8 mouse cellular contexts compared by ENCODE assay signal in the genomic region with DNA sequence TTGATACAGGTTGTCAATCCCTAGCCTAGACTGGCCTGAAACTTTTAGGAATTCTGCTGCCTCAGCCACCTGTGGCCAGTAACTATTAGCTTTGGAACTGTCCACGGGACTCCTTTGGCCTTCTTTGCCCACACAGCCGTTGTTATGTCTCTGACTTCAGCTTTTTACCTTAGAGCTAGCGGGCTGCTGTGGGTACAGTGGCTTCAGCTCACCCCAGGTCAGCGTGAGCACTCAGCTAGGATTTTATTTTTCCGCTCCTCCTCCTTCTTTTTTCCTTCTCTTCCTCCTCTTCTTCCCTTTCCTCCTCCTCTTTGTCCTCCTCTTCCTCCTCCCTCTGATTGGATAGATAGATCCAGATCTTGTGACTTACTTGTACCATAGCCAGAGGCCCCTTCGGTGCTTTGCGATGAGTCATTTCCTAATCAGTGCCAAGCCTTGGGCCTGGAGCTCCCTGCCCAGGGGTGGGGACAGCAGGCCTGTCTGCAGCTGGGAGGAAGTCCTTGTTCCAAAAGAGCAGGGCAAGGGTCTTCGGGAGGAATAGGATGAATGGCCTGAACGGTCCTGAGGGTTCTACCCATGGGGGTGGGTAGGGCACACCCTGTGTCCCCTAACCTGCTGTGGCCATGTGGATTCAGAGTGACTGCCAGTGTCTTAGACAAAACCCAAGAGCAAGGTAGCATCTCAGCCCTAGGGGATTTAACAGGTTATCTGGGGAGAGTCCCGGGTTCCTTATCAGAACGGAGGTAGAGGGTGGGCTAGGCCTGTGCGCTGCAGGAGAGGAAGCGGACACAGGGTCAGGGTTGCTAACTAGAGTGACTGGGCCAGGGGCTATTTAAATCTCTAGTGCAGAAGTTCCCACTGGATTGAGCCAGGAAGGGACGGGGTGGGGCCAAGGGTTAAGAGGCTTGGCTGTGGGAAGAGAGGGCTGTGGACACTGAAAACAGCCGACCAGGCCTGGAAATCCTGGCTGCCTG. TPM values are rescaled to one million over a fixed set of nuclear protein-coding genes. Genes with fewer than 3 reads are reported as not detected.
DNase-seq lines count a peak whose midpoint lies in the region; ATAC-seq and TF ChIP-seq lines count a peak whose summit lies in the region.

No protein-coding gene starts in this region.

- peak; percentile 90 for ATAC-seq in heart, embryonic 14.5 days (ENCODE audit: insufficient number of reproducible peaks, insufficient read depth, low FRiP score, low read depth)
- ATAC-seq in neural tube, embryonic 15.5 days (ENCODE audit: low FRiP score): no peak

- no peak for DNase-seq in layer of hippocampus, adult 2 months (ENCODE audit: low spot score in 2 of 2)
- DNase-seq in layer of hippocampus, postnatal 25 days (ENCODE audit: extremely low spot score in 1 of 2, low spot score in 1 of 2): no peak
- peak; percentile 85 for DNase-seq in brain, adult 2 months (ENCODE audit: low read depth, low spot score)
- no peak for DNase-seq in limb, embryonic 10.5 days (ENCODE audit: low spot score)
- no peak for DNase-seq in thymus, postnatal 4 days
- no peak for DNase-seq in right cerebral cortex, adult 2 months (ENCODE audit: low spot score in 2 of 2)

- H3K4me3 ChIP-seq in layer of hippocampus, adult 2 months: no peak overlapping the region
- no peak overlapping the region for H3K4me3 ChIP-seq in heart, embryonic 14.5 days (ENCODE audit: control insufficient read depth in 1 of 2, insufficient read depth in 1 of 2, low read depth in 1 of 2, low read length in 2 of 2)
- no peak overlapping the region for H3K4me3 ChIP-seq in limb, embryonic 10.5 days
- no peak overlapping the region for H3K4me3 ChIP-seq in neural tube, embryonic 15.5 days (replicated peaks)

- TF ChIP-seq CTCF in layer of hippocampus, adult 2 months (conservative IDR thresholded peaks at IDR 0.05): no peak

- peak overlapping the region; percentile 54 for H3K27ac ChIP-seq in layer of hippocampus, adult 2 months
- peak overlapping the region; percentile 93 to 94 for H3K27ac ChIP-seq in heart, embryonic 14.5 days (replicated peaks in 1 of 2; ENCODE audit: control insufficient read depth in 1 of 2, insufficient read depth in 1 of 2, low read depth in 2 of 2, low read length in 2 of 2)
- H3K27ac ChIP-seq in limb, embryonic 10.5 days: peak overlapping the region; percentile 72
- H3K27ac ChIP-seq in neural tube, embryonic 15.5 days (replicated peaks): peak overlapping the region; percentile 34

- no peaks in the 10 kb centered on the region for H3K9me3 ChIP-seq in heart, embryonic 14.5 days (ENCODE audit: control insufficient read depth, low read length)
- no peaks in the 10 kb centered on the region for H3K9me3 ChIP-seq in limb, embryonic 10.5 days (replicated peaks)
- no peaks in the 10 kb centered on the region for H3K9me3 ChIP-seq in neural tube, embryonic 15.5 days (replicated peaks)

- H3K36me3 ChIP-seq in heart, embryonic 14.5 days (ENCODE audit: control insufficient read depth, insufficient read depth, low read length): no peaks in the 10 kb centered on the region
- peaks cover 32% of the 10 kb centered on the region for H3K36me3 ChIP-seq in limb, embryonic 10.5 days
- H3K36me3 ChIP-seq in neural tube, embryonic 15.5 days: no peaks in the 10 kb centered on the region

- H3K4me1 ChIP-seq in heart, embryonic 14.5 days (ENCODE audit: control insufficient read depth in 2 of 2, insufficient read depth in 2 of 2, low read length in 2 of 2): peaks cover 32 to 50% of the 10 kb centered on the region in 2 experiments
- peaks cover 70% of the 10 kb centered on the region for H3K4me1 ChIP-seq in limb, embryonic 10.5 days
- H3K4me1 ChIP-seq in neural tube, embryonic 15.5 days: peaks cover 14% of the 10 kb centered on the region

- WGBS in heart, embryonic 14.5 days: 12% methylated on average over 15 of the region's 15 CpGs
- whole genome bisulfite sequencing in limb, embryonic 10.5 days: 57% methylated on average over 15 of the region's 15 CpGs
- 68% methylated on average over 15 of the region's 15 CpGs for WGBS in neural tube, embryonic 15.5 days

- peak overlapping the region; percentile 54 for H3K4me2 ChIP-seq in heart, embryonic 14.5 days (ENCODE audit: low read length)
- no peak overlapping the region for H3K4me2 ChIP-seq in neural tube, embryonic 15.5 days

- no peaks in the 10 kb centered on the region for H3K27me3 ChIP-seq in heart, embryonic 14.5 days (ENCODE audit: control insufficient read depth, insufficient read depth, low read length)
- no peaks in the 10 kb centered on the region for H3K27me3 ChIP-seq in limb, embryonic 10.5 days (ENCODE audit: low read depth, poor library complexity, severe bottlenecking)
- H3K27me3 ChIP-seq in neural tube, embryonic 15.5 days (replicated peaks): no peaks in the 10 kb centered on the region

- H3K9ac ChIP-seq in heart, embryonic 14.5 days (ENCODE audit: low read length): peak overlapping the region; percentile 27
- no peak overlapping the region for H3K9ac ChIP-seq in neural tube, embryonic 15.5 days (replicated peaks)

RNA-seq across cellular contexts. Expression of a gene that starts 58.5 kb away (rescaled TPM):
- total RNA-seq in layer of hippocampus, adult 2 months (2021): 100 to 1,000 TPM; 118 to 124 TPM
- 100 to 1,000 TPM in 1 of 2 experiments, 10 to 100 TPM in 1; 93.6 to 107 TPM for total RNA-seq in layer of hippocampus, postnatal 25 days (2021)
- polyA plus RNA-seq in heart, embryonic 14.5 days (2014; fragmentation: Nextera tagmentation; extraction: Ambion mirVana): 27.2 and 27.8 TPM in 2 replicates
- polyA plus RNA-seq in limb, embryonic 10.5 days (2016; fragmentation: Nextera tagmentation; extraction: Ambion mirVana): 65.4 and 85.4 TPM in 2 replicates
- 8.5 and 11.7 TPM in 2 replicates for polyA plus RNA-seq in neural tube, embryonic 15.5 days (2015; fragmentation: Nextera tagmentation; extraction: Ambion mirVana)

Comparison
In these comparisons a context has a peak if more than half of its experiments do, and no peak if none do; other contexts are left out.
1. H3K27ac ChIP-seq: peak in every context shown above with its lines; median percentile 94 in heart, embryonic 14.5 days; 72 in limb, embryonic 10.5 days; 54 in layer of hippocampus, adult 2 months; 34 in neural tube, embryonic 15.5 days.